Mouse (Mus musculus) cerebellum, adult 2 months (tissue): ENCODE measurements around the gene Exoc3l.

Experiments used
- CTCF ChIP-seq: fragments of 200-500 bp; IDR thresholded peaks from 2 replicates; pipeline ENCODE4 v1.5.1; 2011; ENCODE audit warnings: low read depth, mild to moderate bottlenecking, control low read depth, low read length, moderate library complexity, borderline replicate concordance; ENCODE audit not compliant: insufficient read depth
- POLR2A ChIP-seq: fragments of 200-500 bp; IDR thresholded peaks from 2 replicates; pipeline ENCODE4 v1.6.1; 2011; ENCODE audit warnings: low read length, control low read depth, borderline replicate concordance; ENCODE audit not compliant: insufficient read depth

- TF ChIP-seq CTCF (no peak), POLR2A (no peak)
Observed at GRCm38 (mm10) chr8:105312891-105313481, 17.1 kb upstream of the Exoc3l start.
